Mouse (Mus musculus) stomach, postnatal 0 days (tissue): Measurements from ENCODE around the gene Fabp2.

Experiments
- CTCF ChIP-seq: IDR thresholded peaks from 2 replicates; pipeline ENCODE4 v1.5.1; 2016; ENCODE audit warnings: antibody characterized with exemption, low read depth, mild to moderate bottlenecking, moderate library complexity
- EP300 ChIP-seq: optimal IDR thresholded peaks from 2 replicates; pipeline ENCODE3; 2016; ENCODE audit warnings: antibody characterized with exemption

DNA sequence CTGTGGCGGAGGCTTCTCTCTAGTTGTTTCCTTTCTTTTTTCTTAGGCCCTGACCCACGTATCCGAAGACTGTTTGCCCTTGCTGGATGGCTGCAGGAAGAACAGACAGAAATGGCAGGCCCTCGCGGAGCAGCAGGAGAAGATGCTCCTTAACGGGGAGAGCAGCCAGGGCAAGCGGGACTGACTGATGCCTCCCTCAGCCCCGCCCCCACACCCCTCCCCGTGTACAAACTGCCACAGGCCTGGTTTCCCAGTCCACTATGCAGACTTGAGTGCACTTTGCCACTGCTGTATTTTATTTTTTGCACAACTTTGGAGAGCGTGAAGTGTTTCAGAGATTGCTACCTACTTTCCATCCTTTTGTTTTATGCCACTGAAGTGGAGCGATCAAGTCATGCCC is 39.7 kb upstream of the Fabp2 start:
- TF ChIP-seq CTCF, result no peak
- TF ChIP-seq EP300, result no peak
